In genomic region chr8:124256841-124257240, GRCm38 (mm10) we compare ENCODE assay signal across 9 mouse cellular contexts. TPM values are rescaled to one million over a fixed set of nuclear protein-coding genes. Genes with fewer than 3 reads are reported as not detected.
DNase-seq lines count a peak whose midpoint lies in the region; ATAC-seq lines count a peak whose summit lies in the region.
"Had no signal": no experiment of that assay in that cellular context is flagged by ENCODE, and none has a peak within 500 bp of the region (broad histone marks: within the 10 kb centered on the region; RNA-seq: fewer than 3 reads in every experiment).

No protein-coding gene starts in this region.

- H3K27ac ChIP-seq in heart, embryonic 12.5 days (ENCODE audit: poor library complexity, severe bottlenecking), result 0 out of 2 replicates have a peak overlapping the region, but pooled peaks have one; percentile 5
- peak overlapping the region; percentile 74 for H3K27ac ChIP-seq in limb, embryonic 15.5 days
- H3K27ac ChIP-seq: limb, embryonic 12.5 days had no signal

- DNase-seq in frontal cortex, postnatal 25 days (ENCODE audit: low spot score in 2 of 2), result no peak
- peak; percentile 76 for DNase-seq in NIH3T3 (ENCODE audit: low read depth)
- no peak for DNase-seq in cerebellum, postnatal 4 days (ENCODE audit: low spot score in 2 of 2)
- DNase-seq in ovary, postnatal 14 days (ENCODE audit: low spot score), result no peak
- no peak for DNase-seq in T-cell, adult 2 months (ENCODE audit: low spot score)

- no peaks in the 10 kb centered on the region for H3K27me3 ChIP-seq in heart, embryonic 12.5 days (replicated peaks)
- H3K27me3 ChIP-seq in limb, embryonic 15.5 days, result no peaks in the 10 kb centered on the region
- H3K27me3 ChIP-seq: limb, embryonic 12.5 days had no signal

- WGBS in heart, embryonic 12.5 days, result 53% methylated on average over 9 of the region's 9 CpGs
- WGBS in limb, embryonic 15.5 days, result 62% methylated on average over 9 of the region's 9 CpGs

- no peak overlapping the region for H3K4me3 ChIP-seq in heart, embryonic 12.5 days
- no peak overlapping the region for H3K4me3 ChIP-seq in limb, embryonic 15.5 days
- H3K4me3 ChIP-seq: limb, embryonic 12.5 days had no signal

- H3K4me2 ChIP-seq in heart, embryonic 12.5 days, result peak overlapping the region; percentile 11
- H3K4me2 ChIP-seq in limb, embryonic 15.5 days, result no peak overlapping the region
- H3K4me2 ChIP-seq: limb, embryonic 12.5 days had no signal

- 0 out of 2 replicates have a peak overlapping the region, but pooled peaks have one; percentile 25 for H3K9ac ChIP-seq in heart, embryonic 12.5 days
- H3K9ac ChIP-seq in limb, embryonic 15.5 days, result no peak overlapping the region

- no peaks in the 10 kb centered on the region for H3K9me3 ChIP-seq in heart, embryonic 12.5 days (replicated peaks)
- no peaks in the 10 kb centered on the region for H3K9me3 ChIP-seq in limb, embryonic 15.5 days
- H3K9me3 ChIP-seq: limb, embryonic 12.5 days had no signal

- H3K36me3 ChIP-seq in heart, embryonic 12.5 days, result no peaks in the 10 kb centered on the region
- no peaks in the 10 kb centered on the region for H3K36me3 ChIP-seq in limb, embryonic 15.5 days
- H3K36me3 ChIP-seq: limb, embryonic 12.5 days had no signal

- peak; percentile 35; the same call in 1 of the 2 replicates for ATAC-seq in frontal cortex, adult (ENCODE audit: low TSS enrichment)
- peak; percentile 53 for ATAC-seq in heart, embryonic 12.5 days (ENCODE audit: insufficient number of reproducible peaks, low FRiP score)
- ATAC-seq in limb, embryonic 15.5 days (ENCODE audit: insufficient number of reproducible peaks, low FRiP score, low TSS enrichment, low read depth), result no peak

- H3K4me1 ChIP-seq in heart, embryonic 12.5 days (replicated peaks), result peaks cover 63% of the 10 kb centered on the region
- H3K4me1 ChIP-seq in limb, embryonic 15.5 days, result peaks cover 53% of the 10 kb centered on the region

RNA-seq across cellular contexts. Expression of gene Galnt2, which starts 25.6 kb away (rescaled TPM):
- polyA plus RNA-seq in heart, embryonic 12.5 days (2016; fragmentation: Nextera tagmentation; extraction: Ambion mirVana), result 77.9 and 80.9 TPM in 2 replicates
- 50.2 and 53.1 TPM in 2 replicates for polyA plus RNA-seq in limb, embryonic 15.5 days (2015; fragmentation: Nextera tagmentation; extraction: Ambion mirVana)
